Mouse (Mus musculus) midbrain, postnatal 0 days (tissue): ENCODE measurements around the gene Acap1. TPM values are rescaled to one million over a fixed set of nuclear protein-coding genes. Genes with fewer than 3 reads are reported as not detected.

ENCODE experiments used
- ATAC-seq: fragments of 200-750 bp; cut with Nextera tagmentation; 2 replicates; pipeline ENCODE4 v1.8.0; 2017; ENCODE audit warnings: moderate number of reproducible peaks, mild to moderate bottlenecking, moderate TSS enrichment, moderate library complexity; ENCODE audit not compliant: low FRiP score
- DNase-seq: peaks from one replicate; pipeline ENCODE4 v3.0.0-alpha.2; 2015; ENCODE audit warnings: low spot score
- H3K27ac ChIP-seq: fragments of 300-500 bp; sonication (generic); 2 replicates; pipeline ENCODE4 v1.5.1; 2014; ENCODE audit warnings: low read depth, mild to moderate bottlenecking, low read length, mixed read lengths
- H3K27me3 ChIP-seq: fragments of 300-500 bp; sonication (generic); 2 replicates; pipeline ENCODE4 v1.6.1; 2014; ENCODE audit warnings: low read length, control low read depth, mixed read lengths; ENCODE audit not compliant: insufficient read depth
- H3K36me3 ChIP-seq: fragments of 300-500 bp; sonication (generic); 2 replicates; pipeline ENCODE4 v1.6.1; 2014; ENCODE audit warnings: low read length, control low read depth, mixed read lengths; ENCODE audit not compliant: insufficient read depth
- H3K4me1 ChIP-seq: fragments of 300-500 bp; sonication (generic); 2 replicates; pipeline ENCODE4 v1.6.1; 2014; ENCODE audit warnings: mild to moderate bottlenecking, control low read depth, antibody characterized with exemption, low read length, mixed read lengths; ENCODE audit not compliant: insufficient read depth
- H3K4me2 ChIP-seq: fragments of 300-500 bp; sonication (generic); 2 replicates; pipeline ENCODE4 v1.6.1; 2014; ENCODE audit warnings: low read depth, mild to moderate bottlenecking, low read length, mixed read lengths; ENCODE audit not compliant: poor library complexity, severe bottlenecking
- H3K4me3 ChIP-seq: fragments of 300-500 bp; sonication (generic); 2 replicates; pipeline ENCODE4 v1.5.1; 2014; ENCODE audit warnings: low read depth, mild to moderate bottlenecking, low read length, moderate library complexity
- H3K9ac ChIP-seq: fragments of 300-500 bp; sonication (generic); replicated peaks from 2 replicates; pipeline ENCODE4 v1.6.1; 2014; ENCODE audit warnings: mild to moderate bottlenecking, low read length, moderate library complexity, mixed read lengths; ENCODE audit not compliant: poor library complexity, severe bottlenecking
- H3K9me3 ChIP-seq: fragments of 300-500 bp; sonication (generic); 2 replicates; pipeline ENCODE4 v1.6.1; 2016; ENCODE audit warnings: low read length, control low read depth
- CTCF ChIP-seq: IDR thresholded peaks from 2 replicates; pipeline ENCODE4 v1.5.1; 2016; ENCODE audit warnings: antibody characterized with exemption, mild to moderate bottlenecking
- whole genome bisulfite sequencing: fragments of 180-500 bp; shearing (Covaris S2); extraction: QIAGEN DNeasy Blood & Tissue Kit; methylation state at CpG from one replicate; pipeline ENCODE4 v1.1.7; 2014; 5-methylcytosine and 5-hydroxymethylcytosine counted together
- polyA plus RNA-seq: library from polyadenylated mRNA; unstranded; fragments of >200 nt; fragmentation: Nextera tagmentation; extraction: Ambion mirVana; gene quantifications from 2 replicates; pipeline ENCODE4 v1.2.1, GENCODE M21; 2015
- total RNA-seq: library from RNA; depleted of rRNA; stranded (reverse); fragments of >200 nt; gene quantifications from 2 replicates; pipeline ENCODE4 v1.2.3, GENCODE M21; 2014

The Acap1 gene
- total and polyA plus RNA-seq, 2 experiments from 2014 or later = 0.14 TPM; not detected in 1

DNA sequence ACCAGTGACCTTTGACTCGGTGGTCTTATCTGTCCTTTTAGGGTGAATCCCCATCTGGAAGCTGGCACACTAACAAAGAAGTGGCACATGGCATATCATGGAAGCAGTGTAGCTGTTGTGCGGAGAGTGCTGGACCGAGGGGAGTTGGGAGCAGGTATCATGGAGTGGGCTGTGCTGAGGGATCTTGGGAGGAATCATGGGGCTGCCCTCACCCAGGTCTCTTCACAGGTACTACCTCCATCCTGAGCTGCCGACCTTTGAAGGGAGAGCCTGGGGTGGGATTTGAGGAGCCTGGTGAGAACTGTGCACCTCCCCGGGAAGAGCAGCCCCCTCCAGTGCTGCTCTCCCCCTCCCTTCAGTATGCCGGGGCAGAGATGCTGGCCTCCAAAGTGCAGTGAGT lies 16.4 kb upstream of the Acap1 start:
- Histone ChIP-seq H3K4me1 (peaks cover 7% of the 10 kb centered on the region; the same call in 1 of the 2 replicates), H3K27ac (no peak overlapping the region), H3K4me3 (no peak overlapping the region), H3K4me2 (no peak overlapping the region), H3K27me3 (no peaks in the 10 kb centered on the region), H3K9me3 (no peaks in the 10 kb centered on the region), H3K36me3 (peaks cover 82% of the 10 kb centered on the region), H3K9ac (no peak overlapping the region)
- ATAC-seq = no peak
- DNase-seq = no peak
- WGBS = 93% methylated on average over 5 of the region's 6 CpGs
- TF ChIP-seq CTCF = no peak

DNA sequence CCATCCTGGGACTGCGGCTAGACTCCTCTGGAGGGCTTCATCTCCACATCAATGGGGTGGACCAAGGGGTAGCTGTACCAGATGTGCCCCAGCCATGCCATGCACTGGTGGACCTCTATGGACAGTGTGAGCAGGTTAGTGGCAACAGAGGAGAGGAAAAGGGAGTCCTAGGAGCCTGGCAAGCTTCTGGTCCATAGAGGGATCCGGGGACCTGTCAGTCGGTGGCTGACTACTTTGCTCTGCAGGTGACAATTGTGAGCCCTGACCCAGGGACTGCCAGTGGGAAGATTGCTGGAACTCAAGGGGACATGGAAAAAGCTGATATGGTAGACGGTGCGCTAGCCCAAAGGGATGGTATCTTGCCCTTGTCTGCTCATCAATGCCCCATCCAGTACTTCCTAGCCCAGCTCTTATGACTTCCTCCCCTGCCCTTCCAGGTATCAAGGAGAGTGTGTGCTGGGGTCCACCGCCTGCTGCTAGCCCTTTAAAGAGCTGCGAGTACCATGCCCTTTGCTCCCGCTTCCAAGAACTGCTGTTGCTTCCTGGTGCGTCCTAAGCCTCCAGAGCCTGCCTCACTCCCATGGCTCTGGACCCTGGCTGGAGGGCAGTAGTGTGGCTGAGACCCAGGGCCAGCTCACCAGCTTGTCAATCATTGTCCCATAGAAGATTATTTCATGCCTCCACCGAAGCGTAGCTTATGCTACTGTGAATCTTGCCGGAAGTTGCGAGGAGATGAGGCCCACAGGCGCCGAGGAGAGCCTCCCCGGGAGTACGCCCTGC lies 15.6 kb upstream of the Acap1 start:
- 91% methylated on average over 17 of the region's 17 CpGs for WGBS

DNA sequence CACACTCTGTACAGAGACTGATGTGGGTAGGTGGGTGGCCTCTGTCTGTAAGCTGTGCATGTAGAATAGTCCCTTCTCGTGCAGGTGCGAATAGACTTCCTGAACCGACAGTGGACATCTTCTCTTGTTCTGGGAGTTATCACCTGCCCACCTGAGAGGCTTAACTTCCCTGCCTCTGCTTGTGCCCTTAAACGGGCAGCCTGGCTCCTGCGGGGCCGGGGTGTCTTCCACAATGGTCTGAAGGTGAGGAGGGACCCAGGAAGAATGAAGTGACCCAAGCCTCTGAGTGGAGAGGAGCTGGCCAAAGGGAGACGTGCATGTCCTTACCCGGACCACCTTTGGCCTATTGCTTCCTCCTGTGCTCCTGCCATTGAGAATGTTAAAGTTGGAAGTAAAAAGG lies 14.8 kb upstream of the Acap1 start:
- no peak overlapping the region for H3K4me2 ChIP-seq
- H3K9ac ChIP-seq = no peak overlapping the region
- H3K27me3 ChIP-seq = no peaks in the 10 kb centered on the region
- H3K9me3 ChIP-seq = no peaks in the 10 kb centered on the region
- DNase-seq (no peak), ATAC-seq (no peak)
- H3K36me3 ChIP-seq = peaks cover 85% of the 10 kb centered on the region
- no peak overlapping the region for H3K27ac ChIP-seq
- WGBS = 97% methylated on average over 8 of the region's 8 CpGs
- peaks cover 7% of the 10 kb centered on the region; the same call in 1 of the 2 replicates for H3K4me1 ChIP-seq
- no peak overlapping the region for H3K4me3 ChIP-seq
- TF ChIP-seq CTCF = no peak

More for the DNA sequence above, 15.6 kb upstream of the Acap1 start:
- Histone ChIP-seq H3K36me3 (peaks cover 83% of the 10 kb centered on the region), H3K4me3 (no peak overlapping the region), H3K9me3 (no peaks in the 10 kb centered on the region), H3K9ac (no peak overlapping the region), H3K27ac (no peak overlapping the region), H3K4me1 (peaks cover 7% of the 10 kb centered on the region; the same call in 1 of the 2 replicates), H3K4me2 (no peak overlapping the region), H3K27me3 (no peaks in the 10 kb centered on the region)
- no peak for TF ChIP-seq CTCF
- no peak for ATAC-seq
- DNase-seq = no peak

DNA sequence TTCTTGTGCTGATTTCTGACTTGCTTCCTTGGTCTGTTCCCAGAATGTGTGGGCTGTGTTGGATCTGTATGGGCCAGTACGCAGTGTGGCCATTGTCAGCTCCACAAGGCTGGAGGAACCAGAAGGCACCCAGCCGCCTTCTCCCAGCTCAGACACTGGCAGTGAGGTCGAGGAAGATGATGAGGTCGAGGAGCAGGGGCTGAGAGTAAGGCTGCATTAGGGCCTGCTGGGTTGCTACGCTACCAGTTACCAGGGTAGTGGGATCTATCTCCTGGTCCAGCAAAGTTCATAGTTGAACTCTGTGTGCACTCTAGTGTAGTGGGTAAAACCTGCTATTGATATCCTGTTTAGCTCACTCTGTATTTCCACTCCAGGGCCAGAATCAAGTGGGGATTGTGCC lies 13.8 kb upstream of the Acap1 start:
- no peaks in the 10 kb centered on the region for H3K27me3 ChIP-seq
- H3K9ac ChIP-seq = no peak overlapping the region
- DNase-seq = no peak
- no peak overlapping the region for H3K27ac ChIP-seq
- H3K9me3 ChIP-seq = no peaks in the 10 kb centered on the region
- no peaks in the 10 kb centered on the region; the same call in 1 of the 2 replicates for H3K4me1 ChIP-seq
- no peak overlapping the region for H3K4me2 ChIP-seq
- no peak for TF ChIP-seq CTCF
- no peak for ATAC-seq
- 86% methylated on average over 5 of the region's 5 CpGs for WGBS
- peaks cover 88% of the 10 kb centered on the region for H3K36me3 ChIP-seq
- no peak overlapping the region for H3K4me3 ChIP-seq

DNA sequence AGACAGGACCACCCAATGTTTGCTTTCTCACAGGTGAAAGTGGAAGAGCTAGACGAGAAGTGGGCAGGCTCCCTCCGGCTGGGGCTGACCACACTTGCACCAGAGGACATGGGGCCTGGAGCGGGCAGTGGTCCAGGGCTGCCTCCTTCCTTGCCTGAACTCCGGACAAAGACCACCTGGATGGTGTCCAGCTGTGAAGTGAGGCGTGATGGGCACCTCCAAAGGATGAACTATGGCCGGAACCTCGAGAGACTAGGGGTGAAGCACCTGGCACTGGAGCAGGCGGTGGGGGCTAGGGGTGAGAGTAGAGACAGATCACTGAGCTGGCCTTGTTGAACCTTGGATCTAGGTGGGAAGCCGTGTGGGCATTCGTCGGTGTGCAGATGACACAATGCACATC lies 13.3 kb upstream of the Acap1 start:
- no peak overlapping the region for H3K4me2 ChIP-seq
- H3K27ac ChIP-seq = no peak overlapping the region
- no peak overlapping the region for H3K9ac ChIP-seq
- H3K4me1 ChIP-seq = no peaks in the 10 kb centered on the region; the same call in 1 of the 2 replicates
- DNase-seq = no peak
- peaks cover 93% of the 10 kb centered on the region for H3K36me3 ChIP-seq
- ATAC-seq = no peak
- H3K4me3 ChIP-seq = no peak overlapping the region
- H3K9me3 ChIP-seq = no peaks in the 10 kb centered on the region
- 96% methylated on average over 11 of the region's 11 CpGs for WGBS
- H3K27me3 ChIP-seq = no peaks in the 10 kb centered on the region
- TF ChIP-seq CTCF = no peak

DNA sequence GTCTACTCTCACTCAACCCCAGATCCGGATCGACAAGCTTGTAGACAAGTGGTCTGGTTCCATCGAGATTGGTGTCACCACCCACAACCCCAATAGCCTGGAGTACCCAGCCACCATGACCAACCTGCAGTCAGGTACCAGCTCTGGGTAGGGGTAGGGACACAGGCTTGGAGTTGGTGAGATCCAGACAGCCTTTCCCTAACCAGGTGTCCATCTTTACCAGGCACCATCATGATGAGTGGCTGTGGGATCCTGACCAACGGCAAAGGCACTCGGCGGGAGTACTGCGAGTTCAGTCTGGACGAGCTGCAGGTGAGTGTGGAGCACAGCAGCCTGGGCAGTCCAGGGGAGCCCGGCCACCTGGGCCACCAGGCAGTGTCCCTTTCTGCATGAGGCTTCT lies 9.0 kb upstream of the Acap1 start:
- Histone ChIP-seq H3K4me3 (no peak overlapping the region), H3K9me3 (no peaks in the 10 kb centered on the region), H3K36me3 (peaks cover 53% of the 10 kb centered on the region), H3K9ac (no peak overlapping the region), H3K4me2 (no peak overlapping the region), H3K27me3 (no peaks in the 10 kb centered on the region), H3K27ac (no peak overlapping the region), H3K4me1 (peaks cover 6% of the 10 kb centered on the region; the same call in 1 of the 2 replicates)
- ATAC-seq = no peak
- TF ChIP-seq CTCF = no peak
- 94% methylated on average over 9 of the region's 9 CpGs for WGBS
- DNase-seq = no peak
